Mouse (Mus musculus): ENCODE data around the gene Mios.

Gene Mios

GRCm38 (mm10) chr6:8278426-8279002, 69.5 kb downstream of the Mios start:
- DNase-seq (ENCODE audit: low read depth, low spot score), result peak; percentile 31

- no peak for DNase-seq (ENCODE audit: low read depth, low spot score)
Measured at GRCm38 (mm10) chr6:8283255-8283654, 74.2 kb downstream of the Mios start.

DNA sequence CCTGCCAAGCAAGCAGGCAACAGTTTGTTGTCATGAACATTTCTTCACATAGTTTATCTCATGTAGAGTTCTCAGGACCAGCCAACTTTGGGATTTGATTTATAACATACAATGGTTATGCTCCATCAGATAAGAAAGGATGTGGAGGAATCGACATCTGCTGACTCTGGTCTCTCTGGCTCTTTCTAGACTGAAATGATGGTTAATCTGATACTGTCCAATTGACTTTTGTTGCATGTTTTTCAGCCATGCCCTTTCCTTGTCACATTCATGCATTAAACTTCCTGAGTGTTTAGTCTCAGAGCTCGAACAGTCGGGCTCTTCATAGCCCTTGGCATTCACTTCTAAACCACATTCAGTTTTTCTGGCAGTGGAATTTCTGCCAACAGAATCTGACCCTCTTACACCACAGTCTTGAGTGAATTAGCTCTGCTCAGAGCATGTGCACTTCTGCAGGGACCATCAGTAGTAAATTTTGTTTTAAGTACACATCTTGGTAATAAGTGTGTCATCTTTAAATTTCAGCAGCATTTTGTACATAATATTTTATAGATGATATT, 76.5 kb downstream of the Mios start:
- no peak for DNase-seq (ENCODE audit: low read depth, low spot score)

Measured in R1 (cell line).